Mouse (Mus musculus): Measurements from ENCODE around the gene Rbks.

Gene Rbks

DNA sequence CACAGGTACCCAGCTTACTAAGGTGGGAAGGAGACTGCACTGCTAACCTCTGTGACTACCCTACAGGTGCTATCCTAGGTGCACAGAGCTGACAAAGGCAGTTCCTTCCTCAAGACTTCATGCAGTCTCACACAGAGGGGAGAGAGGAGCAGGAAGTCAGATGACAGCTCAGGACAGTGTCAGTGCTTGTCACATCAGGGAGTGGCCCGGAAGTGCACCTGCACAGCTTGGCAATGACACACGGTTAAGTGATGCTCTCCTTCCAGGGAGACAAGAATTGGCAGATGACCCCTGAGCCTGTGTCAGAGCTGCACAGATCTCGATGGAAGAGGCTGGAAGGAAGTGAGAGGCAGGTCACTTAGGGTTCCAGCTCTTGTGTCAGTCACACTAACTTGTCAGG is 115.5 kb downstream of the Rbks start:
- DNase-seq (ENCODE audit: low spot score): no peak

DNA sequence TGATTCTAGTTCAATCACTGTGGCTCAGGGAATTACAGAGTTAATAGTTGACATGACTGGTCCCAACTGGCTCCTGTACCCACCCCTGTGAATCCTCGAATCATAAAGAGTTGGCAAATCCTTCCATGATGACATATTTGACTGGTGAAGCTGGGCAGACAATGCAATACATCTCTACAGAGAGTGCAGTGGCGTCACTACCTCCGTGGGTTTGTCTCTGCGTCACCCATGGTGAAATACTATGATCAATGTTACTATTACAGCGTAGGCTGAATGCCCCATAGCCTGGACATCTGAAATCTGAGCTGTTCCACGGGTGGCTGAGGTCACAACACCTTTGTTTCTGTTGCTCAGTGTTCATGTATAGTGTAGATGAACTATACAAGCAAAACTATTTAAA is 116.2 kb downstream of the Rbks start:
- DNase-seq (ENCODE audit: low spot score): no peak

DNA sequence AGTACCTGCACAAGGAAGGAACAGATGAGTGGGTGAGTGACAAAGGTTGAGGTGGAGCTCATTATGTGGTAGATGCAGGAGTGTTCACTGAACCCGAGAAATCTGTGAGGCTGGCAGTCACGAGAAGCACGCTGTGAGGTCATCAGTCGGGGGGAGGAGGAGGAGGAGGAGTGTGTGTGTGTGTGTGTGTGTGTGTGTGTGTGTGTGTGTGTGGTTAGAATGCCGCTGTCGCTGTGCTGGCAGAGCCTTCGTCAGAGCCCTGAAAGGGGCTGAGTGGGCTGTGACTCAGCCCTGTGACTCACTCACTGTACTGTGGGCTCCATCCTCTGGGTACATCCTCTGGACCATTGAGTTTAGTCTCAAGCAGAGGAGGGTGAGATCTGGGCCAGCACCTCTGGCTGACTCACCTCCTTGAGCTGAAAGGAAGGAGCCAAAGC is 120.9 kb downstream of the Rbks start:
- DNase-seq (ENCODE audit: low spot score): peak; percentile 59

Data from urinary bladder, postnatal 14 days (tissue).